Mouse (Mus musculus): ENCODE results near the gene Pjvk.

Gene Pjvk

GRCm38 (mm10) chr2:76659419-76659818 is 11.1 kb downstream of the Pjvk start:
- in situ Hi-C loops (cut with MboI; ENCODE audit: unreplicated experiment in 2 of 2) = loop anchor here in 1 of 2 experiments (25.0 kb wide), 1 partner anchor 1278 kb away; the partner anchor contains the start of gene Cwc22

DNA sequence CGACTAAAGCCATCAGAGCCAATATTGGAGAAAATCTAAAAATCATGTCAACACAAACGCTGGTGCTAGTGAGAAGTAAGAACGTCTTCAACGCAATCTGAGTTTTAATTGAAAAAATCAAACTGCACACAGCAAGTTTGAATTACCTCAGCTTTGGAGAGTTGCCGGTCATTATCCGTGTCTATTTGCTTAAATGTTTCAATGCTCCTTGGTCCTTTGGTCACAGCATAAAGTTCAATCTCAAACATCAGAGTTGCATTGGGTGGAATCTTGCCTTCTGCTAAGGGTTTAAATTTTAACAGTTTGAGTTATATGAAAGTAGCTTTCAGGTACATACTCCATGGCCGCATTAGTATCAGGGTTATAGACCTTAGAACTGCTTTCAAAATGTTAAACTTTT is 17.3 kb downstream of the Pjvk start:
- in situ Hi-C loops (cut with MboI; ENCODE audit: unreplicated experiment in 2 of 2) = loop anchor here in 1 of 2 experiments (25.0 kb wide), 1 partner anchor 1272 kb away; the partner anchor contains the start of gene Cwc22

DNA sequence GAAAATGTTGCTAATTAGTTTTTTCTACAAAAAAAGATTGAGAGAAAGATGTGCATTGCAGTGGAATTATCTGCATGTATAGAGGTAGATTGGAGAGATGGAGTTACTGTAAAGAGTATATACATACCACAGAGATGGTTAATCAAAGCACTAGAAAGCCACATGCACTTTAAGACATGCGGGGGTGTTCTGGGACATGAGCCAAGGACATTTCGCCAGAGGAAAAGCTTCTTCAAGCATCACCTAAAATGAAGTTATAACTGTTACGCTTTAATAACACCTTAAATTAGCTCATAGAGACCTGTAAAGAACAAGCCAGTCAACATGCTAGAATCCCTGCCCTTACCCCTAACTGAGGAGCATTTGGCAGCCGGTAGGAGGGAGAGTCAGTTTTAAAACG is 18.9 kb downstream of the Pjvk start:
- in situ Hi-C loops (cut with MboI; ENCODE audit: unreplicated experiment in 2 of 2) = loop anchor here in 1 of 2 experiments (25.0 kb wide), 1 partner anchor 1270 kb away; the partner anchor contains the start of gene Cwc22

GRCm38 (mm10) chr2:76671641-76672040 is 23.4 kb downstream of the Pjvk start:
- in situ Hi-C loops (cut with MboI; ENCODE audit: unreplicated experiment in 2 of 2) = loop anchor here (5.0 to 25.0 kb wide), 2 partner anchors 299 to 1266 kb away; partner anchors contain the start of gene Cwc22 (in 1 of the 2)

DNA sequence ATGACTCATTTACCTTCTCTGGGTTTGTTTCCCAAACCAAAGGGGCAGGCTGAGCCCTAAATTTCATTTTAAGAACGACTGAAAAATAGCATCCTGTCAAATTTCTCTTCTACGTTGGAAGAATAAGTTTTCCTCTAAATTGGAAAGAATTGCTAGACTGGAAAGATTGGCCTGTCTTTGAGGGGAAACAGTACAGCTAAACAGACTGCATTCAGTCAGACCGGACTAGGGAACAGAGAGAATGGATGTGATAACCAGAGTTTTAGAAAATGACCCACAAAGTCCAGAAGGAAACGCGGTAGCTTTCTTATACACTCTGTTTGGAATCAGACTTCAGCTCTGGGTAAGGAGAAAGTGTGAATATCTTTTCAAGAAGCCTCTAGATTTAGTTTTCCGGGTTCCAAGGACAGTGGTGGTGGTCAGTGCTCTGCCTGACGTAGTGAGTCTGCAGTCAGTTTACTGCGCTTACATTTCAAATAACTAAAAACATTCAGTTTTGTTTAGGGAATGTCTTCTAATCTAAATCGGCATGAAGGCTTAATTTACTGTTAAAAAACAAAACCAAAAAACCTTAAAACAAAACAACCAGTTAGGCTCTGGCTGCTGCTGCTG is 24.0 kb downstream of the Pjvk start:
- in situ Hi-C loops (cut with MboI; ENCODE audit: unreplicated experiment in 2 of 2) = loop anchor here (5.0 to 25.0 kb wide), 2 partner anchors 300 to 1265 kb away; partner anchors contain the start of gene Cwc22 (in 1 of the 2)

DNA sequence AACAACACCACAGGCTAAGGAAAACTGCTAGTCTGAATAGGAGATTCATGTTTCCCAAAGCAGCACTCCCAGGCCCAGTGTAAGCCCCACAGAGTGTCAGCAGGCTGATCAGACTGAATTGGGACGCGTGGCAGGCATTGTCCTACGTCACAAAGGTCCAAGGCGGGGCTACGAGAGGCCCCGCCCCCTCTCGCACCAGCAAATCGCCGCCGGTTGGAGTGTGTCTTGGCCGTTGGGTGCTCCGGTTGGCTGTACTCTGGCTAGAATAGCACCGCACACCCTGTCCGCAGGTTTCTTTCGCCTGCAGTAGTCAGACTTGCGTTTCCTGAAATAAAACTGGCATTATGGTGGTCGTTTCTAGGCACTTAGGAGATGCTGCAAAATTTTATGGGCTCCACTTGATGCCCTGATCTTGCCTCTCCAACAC is 24.7 kb downstream of the Pjvk start, which contains the start of gene Fkbp7:
TSS of gene Fkbp7 (minus strand) at position 151 of the 427 bp plus-strand sequence.
- in situ Hi-C loops (cut with MboI; ENCODE audit: unreplicated experiment in 2 of 2) = loop anchor here (5.0 to 25.0 kb wide), 2 partner anchors 301 to 1264 kb away; partner anchors contain the start of gene Cwc22 (in 1 of the 2)

DNA sequence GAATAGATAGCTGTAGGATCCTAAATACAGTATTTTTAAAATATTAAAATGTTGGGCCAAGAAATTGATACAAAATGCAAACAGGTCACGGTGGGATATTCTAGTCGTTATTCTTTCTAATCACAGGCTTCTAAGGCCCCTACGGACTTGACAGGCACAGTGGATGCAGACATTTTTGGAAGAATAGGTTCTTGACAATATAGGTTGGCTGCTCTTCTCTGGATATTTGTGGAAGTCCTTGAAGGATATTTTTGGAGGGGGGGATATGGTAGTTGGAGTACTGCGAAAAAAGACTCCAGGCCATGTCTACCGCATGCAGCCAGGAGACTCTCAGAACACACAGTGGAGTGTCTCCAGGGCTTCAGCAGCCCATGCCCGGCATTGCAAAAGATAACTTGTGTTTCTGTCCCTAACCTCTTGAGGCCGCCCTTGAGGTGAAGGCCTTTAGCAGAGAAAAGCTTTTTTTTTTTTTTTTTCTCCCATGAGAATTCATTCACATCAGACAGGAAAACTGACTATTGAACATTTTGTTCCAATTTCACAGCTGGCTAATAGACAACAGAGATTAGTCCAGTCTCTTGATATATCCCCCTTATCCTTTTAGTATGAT is 25.3 kb downstream of the Pjvk start:
- in situ Hi-C loops (cut with MboI; ENCODE audit: unreplicated experiment in 2 of 2) = loop anchor here (5.0 to 25.0 kb wide), 2 partner anchors 301 to 1264 kb away; partner anchors contain the start of gene Cwc22 (in 1 of the 2)

- in situ Hi-C loops (cut with MboI; ENCODE audit: unreplicated experiment in 2 of 2) = loop anchor here (5.0 to 25.0 kb wide), 2 partner anchors 303 to 1262 kb away; partner anchors contain the start of gene Cwc22 (in 2 of the 2)
These were observed 26.6 kb downstream of the Pjvk start, which contains the start of gene Plekha3 for GRCm38 (mm10) chr2:76674725-76675427. Gene Plekha3, plus strand, starts transcription at chr2:76675281.

DNA sequence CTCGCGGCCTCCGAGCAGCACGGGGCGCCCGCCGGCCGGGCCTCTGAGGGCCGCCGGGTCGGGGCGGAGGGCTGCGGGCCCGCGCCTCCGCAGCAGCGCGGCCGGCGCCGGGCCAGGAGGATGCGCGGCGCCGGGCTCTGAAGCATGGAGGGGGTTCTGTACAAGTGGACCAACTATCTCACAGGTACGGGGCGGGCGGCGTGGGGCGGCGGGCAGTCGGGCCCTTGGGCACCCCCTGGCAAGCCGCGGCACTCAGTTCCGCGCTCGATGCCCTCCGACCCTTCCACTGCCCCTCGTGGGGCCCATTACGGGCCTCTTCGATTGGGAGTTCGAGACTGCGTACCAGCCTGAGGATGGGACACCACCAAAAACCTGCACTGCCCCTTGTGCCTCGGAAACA is 27.2 kb downstream of the Pjvk start:
- in situ Hi-C loops (cut with MboI; ENCODE audit: unreplicated experiment in 2 of 2) = loop anchor here in 1 of 2 experiments (25.0 kb wide), 1 partner anchor 1262 kb away; the partner anchor contains the start of gene Cwc22

DNA sequence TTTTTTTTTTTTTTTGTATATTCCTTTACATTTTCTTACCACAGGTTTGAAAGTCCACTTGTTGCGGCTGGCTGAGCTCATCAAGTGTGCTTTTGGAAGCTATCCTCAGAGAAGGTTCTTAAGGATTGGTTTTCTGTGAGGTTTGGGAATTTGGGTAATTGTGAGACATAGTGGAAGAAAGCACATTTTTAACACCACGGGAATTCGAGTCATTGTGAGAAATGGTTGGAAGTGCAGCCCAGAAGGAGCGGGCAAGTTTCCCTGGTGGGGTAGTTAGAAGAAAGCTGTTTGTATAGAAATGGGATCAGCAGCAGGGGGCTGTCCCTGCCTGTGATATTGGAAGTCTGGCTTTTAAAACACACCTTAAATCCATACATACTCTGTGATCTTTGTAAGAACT is 27.7 kb downstream of the Pjvk start:
- in situ Hi-C loops (cut with MboI; ENCODE audit: unreplicated experiment in 2 of 2) = loop anchor here in 1 of 2 experiments (25.0 kb wide), 1 partner anchor 1261 kb away; the partner anchor contains the start of gene Cwc22

GRCm38 (mm10) chr2:76676401-76677226 is 28.3 kb downstream of the Pjvk start:
- in situ Hi-C loops (cut with MboI; ENCODE audit: unreplicated experiment in 2 of 2) = loop anchor here in 1 of 2 experiments (25.0 kb wide), 1 partner anchor 1261 kb away; the partner anchor contains the start of gene Cwc22

- in situ Hi-C loops (cut with MboI; ENCODE audit: unreplicated experiment in 2 of 2) = loop anchor here in 1 of 2 experiments (25.0 kb wide), 1 partner anchor 1255 kb away; the partner anchor contains the start of gene Cwc22
These were observed 34.0 kb downstream of the Pjvk start for GRCm38 (mm10) chr2:76682301-76682700.

GRCm38 (mm10) chr2:76686986-76687385 is 38.7 kb downstream of the Pjvk start:
- in situ Hi-C loops (cut with MboI; ENCODE audit: unreplicated experiment in 2 of 2) = loop anchor here in 1 of 2 experiments (25.0 kb wide), 1 partner anchor 1250 kb away; the partner anchor contains the start of gene Cwc22

DNA sequence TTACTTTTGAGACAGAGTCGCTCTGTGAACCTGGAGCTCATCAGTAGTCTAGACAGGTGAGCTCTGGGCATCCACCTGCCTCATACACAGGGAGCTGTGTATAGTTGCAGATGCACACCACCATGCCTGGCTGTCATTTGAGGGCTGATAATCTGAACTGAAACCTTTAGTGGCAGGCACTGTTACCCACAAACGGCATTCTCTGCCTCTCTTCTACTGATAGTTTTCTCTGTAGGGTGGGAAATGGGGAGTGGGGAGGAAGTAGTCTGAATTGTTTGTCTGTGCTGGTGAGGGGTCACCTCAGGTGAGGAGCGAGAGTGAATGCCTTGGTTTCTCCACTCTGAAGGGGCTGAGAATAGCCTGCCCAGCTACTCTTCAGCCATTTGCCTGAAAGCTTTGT is 39.3 kb downstream of the Pjvk start:
- in situ Hi-C loops (cut with MboI; ENCODE audit: unreplicated experiment in 2 of 2) = loop anchor here in 1 of 2 experiments (25.0 kb wide), 1 partner anchor 1250 kb away; the partner anchor contains the start of gene Cwc22

DNA sequence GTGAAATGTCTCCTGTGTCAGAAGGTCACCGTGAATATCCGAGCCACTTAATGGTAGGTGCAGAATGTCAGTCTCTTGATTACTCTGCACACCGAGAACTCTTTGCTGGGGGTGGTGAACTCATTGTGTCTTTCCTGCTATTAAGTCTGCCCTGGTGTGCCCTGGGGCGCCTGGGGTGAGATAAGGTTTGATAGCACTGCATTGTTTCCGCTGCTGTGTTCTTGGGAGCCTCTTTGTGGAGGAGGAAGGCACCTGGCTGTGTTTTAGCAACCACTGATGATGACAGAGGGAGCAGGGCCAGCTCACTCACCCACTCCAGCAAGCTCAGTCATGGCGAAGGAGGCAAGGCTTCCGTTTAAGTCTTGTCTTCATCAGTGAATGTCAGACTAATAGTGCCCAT is 39.9 kb downstream of the Pjvk start:
- in situ Hi-C loops (cut with MboI; ENCODE audit: unreplicated experiment in 2 of 2) = loop anchor here in 1 of 2 experiments (25.0 kb wide), 1 partner anchor 1249 kb away; the partner anchor contains the start of gene Cwc22

DNA sequence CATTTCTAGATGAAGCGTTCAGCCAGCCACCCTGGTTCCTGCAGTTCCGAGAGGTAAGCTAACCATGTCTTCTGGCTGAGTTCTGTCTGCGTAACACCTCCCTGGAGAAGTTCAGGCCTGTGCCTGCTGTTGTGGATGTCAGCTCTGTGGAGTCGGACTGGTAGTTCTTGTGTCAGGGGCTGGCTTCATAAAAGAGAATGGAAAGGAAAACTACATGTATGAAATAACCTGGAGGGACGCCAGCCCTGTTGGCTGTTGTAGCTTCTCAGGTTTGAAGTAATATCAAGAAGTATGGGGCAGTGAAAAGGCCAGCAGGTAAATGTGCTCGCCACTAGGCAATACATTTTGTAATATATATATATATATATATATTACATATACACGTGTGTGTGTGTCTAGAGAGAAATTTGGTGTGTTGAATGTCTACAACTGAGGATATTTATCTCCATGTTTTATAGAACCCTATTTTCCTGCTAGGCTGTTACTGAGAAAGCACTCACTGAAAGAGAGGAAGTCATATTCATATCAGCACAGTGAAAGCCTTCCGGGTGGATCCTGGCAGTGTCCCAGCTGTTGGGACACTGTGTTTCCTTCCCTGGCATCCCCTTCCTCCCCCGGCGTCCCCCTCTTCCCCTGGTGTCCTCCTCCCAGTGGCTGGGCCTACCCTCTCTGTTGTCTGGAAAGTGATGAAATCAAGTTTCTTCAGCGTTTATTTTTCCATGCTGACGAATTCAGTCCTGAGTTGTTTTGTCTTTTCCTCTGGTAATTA is 42.3 kb downstream of the Pjvk start:
- in situ Hi-C loops (cut with MboI; ENCODE audit: unreplicated experiment in 2 of 2) = loop anchor here in 1 of 2 experiments (25.0 kb wide), 1 partner anchor 1247 kb away; the partner anchor contains the start of gene Cwc22

DNA sequence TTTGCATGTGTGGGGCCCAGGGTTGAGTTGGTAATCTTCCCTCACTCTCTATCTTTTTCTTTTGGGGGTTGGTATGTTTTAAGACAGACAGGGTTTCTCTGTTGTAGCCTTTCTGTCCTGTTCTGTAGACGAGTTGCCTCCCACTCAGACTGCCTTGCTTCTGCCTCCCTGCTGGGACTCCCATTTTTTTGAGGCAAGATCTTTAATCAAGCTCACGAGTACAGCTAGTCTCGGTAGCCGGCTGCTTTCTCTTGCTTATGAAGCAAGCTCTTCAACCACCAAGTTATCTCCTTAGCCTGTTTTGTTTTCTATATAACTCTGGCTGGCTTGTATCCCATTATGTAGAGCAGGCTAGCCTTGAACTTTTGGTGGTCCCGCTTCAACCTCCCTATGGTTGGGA is 45.5 kb downstream of the Pjvk start:
- in situ Hi-C loops (cut with MboI; ENCODE audit: unreplicated experiment in 2 of 2) = loop anchor here in 1 of 2 experiments (25.0 kb wide), 1 partner anchor 1244 kb away; the partner anchor contains the start of gene Cwc22

- in situ Hi-C loops (cut with MboI; ENCODE audit: unreplicated experiment in 2 of 2) = loop anchor here in 1 of 2 experiments (25.0 kb wide), 1 partner anchor 1242 kb away; the partner anchor contains the start of gene Cwc22
These were observed 47.0 kb downstream of the Pjvk start for GRCm38 (mm10) chr2:76695290-76695689.
